Comparison of ENCODE assay signal across 30 mouse cellular contexts in genomic region chr8:116024811-116025210, GRCm38 (mm10).
DNase-seq lines count a peak whose midpoint lies in the region; ATAC-seq and TF ChIP-seq lines count a peak whose summit lies in the region.
"Had no signal": no experiment of that assay in that cellular context is flagged by ENCODE, and none has a peak within 500 bp of the region (broad histone marks: within the 10 kb centered on the region; RNA-seq: fewer than 3 reads in every experiment).

No protein-coding gene starts in this region.

- TF ChIP-seq POLR2A in kidney, adult 2 months (IDR thresholded peaks at IDR 0.05; ENCODE audit: low read depth, low read length): no peak

- H3K36me3 ChIP-seq in kidney, adult 2 months (ENCODE audit: control insufficient read depth, insufficient read depth, low read length): no peaks in the 10 kb centered on the region
- H3K36me3 ChIP-seq in kidney, embryonic 14.5 days (ENCODE audit: control insufficient read depth, insufficient read depth, low read length): no peaks in the 10 kb centered on the region
- H3K36me3 ChIP-seq: embryonic facial prominence, embryonic 10.5 days; embryonic facial prominence, embryonic 13.5 days; forebrain, embryonic 12.5 days; forebrain, embryonic 15.5 days; G1E; hindbrain, embryonic 10.5 days; hindbrain, embryonic 13.5 days; kidney, embryonic 15.5 days had no signal

- H3K4me1 ChIP-seq in kidney, adult 2 months (ENCODE audit: control insufficient read depth, insufficient read depth, low read length): no peaks in the 10 kb centered on the region
- no peaks in the 10 kb centered on the region for H3K4me1 ChIP-seq in kidney, embryonic 14.5 days (ENCODE audit: control insufficient read depth, insufficient read depth, low read length)
- H3K4me1 ChIP-seq: embryonic facial prominence, embryonic 10.5 days; embryonic facial prominence, embryonic 13.5 days; forebrain, embryonic 12.5 days; forebrain, embryonic 15.5 days; hindbrain, embryonic 10.5 days; hindbrain, embryonic 13.5 days; kidney, embryonic 15.5 days had no signal

- ATAC-seq in kidney, embryonic 14.5 days (ENCODE audit: low FRiP score, low TSS enrichment): no peak
- ATAC-seq: forebrain, embryonic 15.5 days; hindbrain, postnatal 0 days; inflammation-experienced regulatory T-cells, adult 6 months; intestine, embryonic 16.5 days; Patski had no signal

- no peaks in the 10 kb centered on the region for H3K27me3 ChIP-seq in kidney, adult 2 months (replicated peaks; ENCODE audit: control insufficient read depth, insufficient read depth, low read length)
- no peaks in the 10 kb centered on the region for H3K27me3 ChIP-seq in kidney, embryonic 14.5 days (ENCODE audit: control insufficient read depth, insufficient read depth, low read length)
- H3K27me3 ChIP-seq: forebrain, embryonic 12.5 days; forebrain, embryonic 15.5 days; kidney, embryonic 15.5 days; Patski had no signal

- H3K27ac ChIP-seq in gastrocnemius, adult 2 months: no peak overlapping the region
- H3K27ac ChIP-seq in kidney, adult 2 months (ENCODE audit: insufficient read depth, low read depth, low read length): no peak overlapping the region
- no peak overlapping the region for H3K27ac ChIP-seq in kidney, embryonic 14.5 days (ENCODE audit: low read depth, low read length)
- H3K27ac ChIP-seq: embryonic facial prominence, embryonic 10.5 days; embryonic facial prominence, embryonic 13.5 days; forebrain, embryonic 12.5 days; forebrain, embryonic 15.5 days; hindbrain, embryonic 10.5 days; hindbrain, embryonic 13.5 days; hindbrain, postnatal 0 days; kidney, embryonic 15.5 days had no signal

- H3K4me2 ChIP-seq in kidney, embryonic 14.5 days (replicated peaks; ENCODE audit: low read depth, low read length): no peak overlapping the region
- H3K4me2 ChIP-seq: embryonic facial prominence, embryonic 13.5 days; forebrain, embryonic 12.5 days; forebrain, embryonic 15.5 days; heart, embryonic 11.5 days; hindbrain, embryonic 13.5 days; kidney, embryonic 15.5 days had no signal

- H3K9ac ChIP-seq in kidney, embryonic 14.5 days (ENCODE audit: low read depth, low read length): no peak overlapping the region
- H3K9ac ChIP-seq: embryonic facial prominence, embryonic 13.5 days; forebrain, embryonic 12.5 days; forebrain, embryonic 15.5 days; hindbrain, embryonic 13.5 days; kidney, embryonic 15.5 days had no signal

- no peak for TF ChIP-seq CTCF in gastrocnemius, adult 2 months (IDR thresholded peaks at IDR 0.05)
- TF ChIP-seq CTCF in kidney, adult 2 months (conservative IDR thresholded peaks at IDR 0.05; ENCODE audit: insufficient read depth, insufficient read length, low read depth, low read length): no peak

- H3K9me3 ChIP-seq in kidney, embryonic 14.5 days (ENCODE audit: control insufficient read depth, low read length): no peaks in the 10 kb centered on the region
- H3K9me3 ChIP-seq: embryonic facial prominence, embryonic 10.5 days; embryonic facial prominence, embryonic 13.5 days; forebrain, embryonic 12.5 days; forebrain, embryonic 15.5 days; hindbrain, embryonic 10.5 days; hindbrain, embryonic 13.5 days; kidney, embryonic 15.5 days had no signal

- no peak overlapping the region for H3K4me3 ChIP-seq in gastrocnemius, adult 2 months
- H3K4me3 ChIP-seq in kidney, adult 2 months (ENCODE audit: insufficient read depth, low read depth, low read length): no peak overlapping the region
- no peak overlapping the region for H3K4me3 ChIP-seq in kidney, embryonic 14.5 days (ENCODE audit: low read length)
- H3K4me3 ChIP-seq: embryonic facial prominence, embryonic 10.5 days; embryonic facial prominence, embryonic 13.5 days; erythroblast, embryonic 14.5 days; forebrain, embryonic 12.5 days; forebrain, embryonic 15.5 days; hindbrain, embryonic 10.5 days; hindbrain, embryonic 13.5 days; kidney, embryonic 15.5 days had no signal

- WGBS in kidney, adult 2 months: 74% methylated on average over 4 of the region's 4 CpGs
- 82% methylated on average over 4 of the region's 4 CpGs for WGBS in kidney, embryonic 14.5 days

- intact Hi-C loops in gastrocnemius, adult 2 months (cut with DNase I): no loop called here

- peak; percentile 17 for DNase-seq in adrenal gland, adult 2 months
- no peak for DNase-seq in adrenal gland, adult 18-20 months (ENCODE audit: low spot score in 2 of 2)
- peak; percentile 26 for DNase-seq in gastrocnemius, adult 18-20 months (ENCODE audit: low spot score)
- no peak for DNase-seq in gastrocnemius, adult 2 months
- DNase-seq in kidney, adult 2 months: peak; percentile 26
- DNase-seq in kidney, postnatal 10 days: no peak
- DNase-seq in kidney, postnatal 36 days: peak; percentile 10 to 56
- DNase-seq: B cell, adult 2 months; cerebellum, adult 11-12 months; cerebellum, adult 8-10 months; cerebellum, postnatal 10 days; cerebellum, postnatal 36 days; embryo, embryonic 11 days; gastrocnemius, postnatal 14 days; heart, postnatal 36 days had no signal

Comparison
In these comparisons a context has a peak if more than half of its experiments do, and no peak if none do; other contexts are left out.
1. DNase-seq: peak in adrenal gland, adult 2 months (single experiment), gastrocnemius, adult 18-20 months (single experiment), kidney, adult 2 months (single experiment) and kidney, postnatal 36 days (2 of 2); none in adrenal gland, adult 18-20 months (0 of 2), gastrocnemius, adult 2 months (single experiment) and kidney, postnatal 10 days (single experiment).